Comparison of ENCODE assay signal across 22 mouse cellular contexts in genomic region chr3:123185238-123185925, GRCm38 (mm10). TPM values are rescaled to one million over a fixed set of nuclear protein-coding genes. Genes with fewer than 3 reads are reported as not detected.
DNase-seq lines count a peak whose midpoint lies in the region; ATAC-seq and TF ChIP-seq lines count a peak whose summit lies in the region.
"Had no signal": no experiment of that assay in that cellular context is flagged by ENCODE, and none has a peak within 500 bp of the region (broad histone marks: within the 10 kb centered on the region; RNA-seq: fewer than 3 reads in every experiment).

No protein-coding gene starts in this region.

- H3K9me3 ChIP-seq in kidney, embryonic 14.5 days (ENCODE audit: control insufficient read depth, low read length) = no peaks in the 10 kb centered on the region
- H3K9me3 ChIP-seq in lung, embryonic 14.5 days (ENCODE audit: low read depth, low read length) = no peaks in the 10 kb centered on the region
- no peaks in the 10 kb centered on the region for H3K9me3 ChIP-seq in intestine, embryonic 16.5 days (ENCODE audit: control insufficient read depth, low read length)
- H3K9me3 ChIP-seq in stomach, embryonic 16.5 days (replicated peaks; ENCODE audit: control insufficient read depth, low read length) = no peaks in the 10 kb centered on the region
- H3K9me3 ChIP-seq in midbrain, postnatal 0 days (ENCODE audit: low read length) = no peaks in the 10 kb centered on the region
- H3K9me3 ChIP-seq: forebrain, embryonic 13.5 days; G1E; midbrain, embryonic 10.5 days had no signal

- DNase-seq in kidney, postnatal 14 days = no peak
- peak; percentile 79 for DNase-seq in lung, embryonic 14.5 days
- DNase-seq in lung, adult 2 months = no peak
- no peak for DNase-seq in midbrain, postnatal 0 days (ENCODE audit: low spot score)
- DNase-seq: adrenal gland, postnatal 36 days; B cell, adult 2 months; cerebellum, adult 9-10 months; gastrocnemius, postnatal 14 days; heart, adult 18-20 months; thymus, postnatal 14 days had no signal

- WGBS in kidney, embryonic 14.5 days = 53% methylated on average over 10 of the region's 10 CpGs
- 51% methylated on average over 10 of the region's 10 CpGs for WGBS in lung, embryonic 14.5 days
- 72% methylated on average over 10 of the region's 10 CpGs for WGBS in lung, adult 2 months
- WGBS in intestine, embryonic 16.5 days = 58% methylated on average over 10 of the region's 10 CpGs
- 57% methylated on average over 10 of the region's 10 CpGs for WGBS in stomach, embryonic 16.5 days
- 84% methylated on average over 10 of the region's 10 CpGs for WGBS in midbrain, postnatal 0 days

- no peak overlapping the region for H3K9ac ChIP-seq in kidney, embryonic 14.5 days (ENCODE audit: low read depth, low read length)
- no peak overlapping the region for H3K9ac ChIP-seq in lung, embryonic 14.5 days
- H3K9ac ChIP-seq in intestine, embryonic 16.5 days (ENCODE audit: low read depth, low read length) = no peak overlapping the region
- H3K9ac ChIP-seq in stomach, embryonic 16.5 days (ENCODE audit: low read length) = no peak overlapping the region
- H3K9ac ChIP-seq in midbrain, postnatal 0 days (replicated peaks; ENCODE audit: low read length, poor library complexity, severe bottlenecking) = no peak overlapping the region
- H3K9ac ChIP-seq: forebrain, embryonic 13.5 days; hindbrain, embryonic 14.5 days had no signal

- no peak overlapping the region for H3K27ac ChIP-seq in kidney, embryonic 14.5 days (ENCODE audit: low read depth, low read length)
- H3K27ac ChIP-seq in lung, embryonic 14.5 days (ENCODE audit: low read depth) = peak overlapping the region; percentile 54
- H3K27ac ChIP-seq in intestine, embryonic 16.5 days (ENCODE audit: low read length) = peak overlapping the region; percentile 73
- peak overlapping the region; percentile 79 for H3K27ac ChIP-seq in stomach, embryonic 16.5 days (ENCODE audit: low read length)
- H3K27ac ChIP-seq in midbrain, postnatal 0 days (ENCODE audit: low read depth, low read length) = no peak overlapping the region
- H3K27ac ChIP-seq: forebrain, embryonic 13.5 days; hindbrain, embryonic 14.5 days; layer of hippocampus, adult 2 months; midbrain, embryonic 10.5 days had no signal

- no peak for TF ChIP-seq CTCF in lung, embryonic 14.5 days (IDR thresholded peaks at IDR 0.05; ENCODE audit: low read depth)
- TF ChIP-seq CTCF in lung, adult 2 months (IDR thresholded peaks at IDR 0.05; ENCODE audit: insufficient read depth, low read length) = no peak
- no peak for TF ChIP-seq CTCF in midbrain, postnatal 0 days (IDR thresholded peaks at IDR 0.05)

- H3K36me3 ChIP-seq in kidney, embryonic 14.5 days (ENCODE audit: control insufficient read depth, insufficient read depth, low read length) = no peaks in the 10 kb centered on the region
- no peaks in the 10 kb centered on the region for H3K36me3 ChIP-seq in lung, embryonic 14.5 days (ENCODE audit: insufficient read depth)
- H3K36me3 ChIP-seq in intestine, embryonic 16.5 days (ENCODE audit: control insufficient read depth, insufficient read depth, low read length) = no peaks in the 10 kb centered on the region
- H3K36me3 ChIP-seq in stomach, embryonic 16.5 days (ENCODE audit: control insufficient read depth, insufficient read depth, low read length) = no peaks in the 10 kb centered on the region
- no peaks in the 10 kb centered on the region for H3K36me3 ChIP-seq in midbrain, postnatal 0 days (ENCODE audit: insufficient read depth, low read length)
- H3K36me3 ChIP-seq: G1E; midbrain, embryonic 10.5 days had no signal

- H3K4me3 ChIP-seq in kidney, embryonic 14.5 days (ENCODE audit: low read length) = no peak overlapping the region
- no peak overlapping the region for H3K4me3 ChIP-seq in lung, embryonic 14.5 days (ENCODE audit: low read depth, low read length)
- no peak overlapping the region for H3K4me3 ChIP-seq in lung, adult 2 months (replicated peaks; ENCODE audit: extremely low read depth, low read depth, low read length)
- no peak overlapping the region for H3K4me3 ChIP-seq in intestine, embryonic 16.5 days (ENCODE audit: low read length)
- H3K4me3 ChIP-seq in stomach, embryonic 16.5 days (replicated peaks; ENCODE audit: low read length) = no peak overlapping the region
- no peak overlapping the region for H3K4me3 ChIP-seq in midbrain, postnatal 0 days (ENCODE audit: low read depth, low read length)
- H3K4me3 ChIP-seq: forebrain, embryonic 13.5 days; layer of hippocampus, adult 2 months; midbrain, embryonic 10.5 days had no signal

- no peak for TF ChIP-seq POLR2A in lung, adult 2 months (IDR thresholded peaks at IDR 0.05; ENCODE audit: borderline replicate concordance, extremely low read depth, low read depth, low read length)

- H3K4me2 ChIP-seq in kidney, embryonic 14.5 days (replicated peaks; ENCODE audit: low read depth, low read length) = no peak overlapping the region
- no peak overlapping the region for H3K4me2 ChIP-seq in lung, embryonic 14.5 days
- no peak overlapping the region for H3K4me2 ChIP-seq in intestine, embryonic 16.5 days (ENCODE audit: low read depth, low read length)
- H3K4me2 ChIP-seq in stomach, embryonic 16.5 days (ENCODE audit: low read depth, low read length) = no peak overlapping the region
- no peak overlapping the region for H3K4me2 ChIP-seq in midbrain, postnatal 0 days (ENCODE audit: low read depth, low read length, poor library complexity, severe bottlenecking)
- H3K4me2 ChIP-seq: forebrain, embryonic 13.5 days; hindbrain, embryonic 14.5 days had no signal

- H3K4me1 ChIP-seq in kidney, embryonic 14.5 days (ENCODE audit: control insufficient read depth, insufficient read depth, low read length) = no peaks in the 10 kb centered on the region; the same call in 1 of the 2 replicates
- H3K4me1 ChIP-seq in lung, embryonic 14.5 days (ENCODE audit: insufficient read depth) = peaks cover 7% of the 10 kb centered on the region; the same call in 1 of the 2 replicates
- no peaks in the 10 kb centered on the region for H3K4me1 ChIP-seq in lung, adult 2 months (ENCODE audit: control insufficient read depth, insufficient read depth, low read length)
- H3K4me1 ChIP-seq in intestine, embryonic 16.5 days (ENCODE audit: control insufficient read depth, insufficient read depth, low read length) = peaks cover 14% of the 10 kb centered on the region
- peaks cover 5% of the 10 kb centered on the region; the same call in 1 of the 2 replicates for H3K4me1 ChIP-seq in stomach, embryonic 16.5 days (ENCODE audit: control insufficient read depth, insufficient read depth, low read length)
- H3K4me1 ChIP-seq in midbrain, postnatal 0 days (ENCODE audit: insufficient read depth, low read length) = no peaks in the 10 kb centered on the region; the same call in 1 of the 2 replicates

- ATAC-seq in kidney, embryonic 14.5 days (ENCODE audit: low FRiP score, low TSS enrichment) = peak; percentile 70
- ATAC-seq in lung, embryonic 14.5 days (ENCODE audit: insufficient read depth) = peak; percentile 67
- peak; percentile 40; the same call in 1 of the 2 replicates for ATAC-seq in intestine, embryonic 16.5 days
- ATAC-seq in stomach, embryonic 16.5 days (ENCODE audit: insufficient read depth, low FRiP score) = no peak
- no peak for ATAC-seq in midbrain, postnatal 0 days (ENCODE audit: low FRiP score)
- ATAC-seq: forebrain, embryonic 13.5 days; inflammation-experienced regulatory T-cells, adult 6 months; midbrain, embryonic 16.5 days; Patski had no signal

- H3K27me3 ChIP-seq in kidney, embryonic 14.5 days (ENCODE audit: control insufficient read depth, insufficient read depth, low read length) = no peaks in the 10 kb centered on the region
- no peaks in the 10 kb centered on the region for H3K27me3 ChIP-seq in lung, embryonic 14.5 days (ENCODE audit: insufficient read depth, low read length)
- H3K27me3 ChIP-seq in intestine, embryonic 16.5 days (replicated peaks; ENCODE audit: control insufficient read depth, insufficient read depth, low read length) = no peaks in the 10 kb centered on the region
- H3K27me3 ChIP-seq in stomach, embryonic 16.5 days (ENCODE audit: control insufficient read depth, insufficient read depth, low read length) = no peaks in the 10 kb centered on the region
- H3K27me3 ChIP-seq in midbrain, postnatal 0 days (ENCODE audit: insufficient read depth, low read length) = no peaks in the 10 kb centered on the region
- H3K27me3 ChIP-seq: CH12.LX; forebrain, embryonic 13.5 days; Patski had no signal

RNA-seq across cellular contexts. Expression of gene Synpo2, which starts 50.6 kb away (rescaled TPM):
- 5.5 and 8.3 TPM in 2 replicates for polyA plus RNA-seq in kidney, embryonic 14.5 days (2014; fragmentation: Nextera tagmentation; extraction: Ambion mirVana)
- polyA plus RNA-seq in lung, embryonic 14.5 days (2014; fragmentation: Nextera tagmentation; extraction: Ambion mirVana) = 13.2 TPM in 2 replicates
- polyA plus RNA-seq in lung, adult 2 months (2012; rRNA removed) = 11.8 and 12.8 TPM in 2 replicates
- 27.8 and 29.5 TPM in 2 replicates for polyA plus RNA-seq in intestine, embryonic 16.5 days (2015; fragmentation: Nextera tagmentation; extraction: Ambion mirVana)
- polyA plus RNA-seq in stomach, embryonic 16.5 days (2015; fragmentation: Nextera tagmentation; extraction: Ambion mirVana) = 38.7 and 38.9 TPM in 2 replicates
- total RNA-seq in midbrain, postnatal 0 days (2014; rRNA removed) = 1.2 and 1.8 TPM in 2 replicates
- 1.6 and 2.9 TPM in 2 replicates for polyA plus RNA-seq in midbrain, postnatal 0 days (2015; fragmentation: Nextera tagmentation; extraction: Ambion mirVana)
- polyA plus RNA-seq: G1E; inflammation-experienced regulatory T-cells, adult 6 months had no signal

Comparison
In these comparisons a context has a peak if more than half of its experiments do, and no peak if none do; other contexts are left out.
1. ATAC-seq: peak in kidney, embryonic 14.5 days (single experiment), lung, embryonic 14.5 days (single experiment) and intestine, embryonic 16.5 days (single experiment); none in stomach, embryonic 16.5 days (single experiment) and midbrain, postnatal 0 days (single experiment).
2. H3K27ac ChIP-seq: peak in lung, embryonic 14.5 days (single experiment), intestine, embryonic 16.5 days (single experiment) and stomach, embryonic 16.5 days (single experiment); none in kidney, embryonic 14.5 days (single experiment) and midbrain, postnatal 0 days (single experiment).